Mouse (Mus musculus): ENCODE results near the gene Uckl1. TPM values are rescaled to one million over a fixed set of nuclear protein-coding genes. Genes with fewer than 3 reads are reported as not detected.
A peak's percentile ranks its signal among the peaks of the same experiment; 100 is the strongest.

Gene Uckl1
- total RNA-seq, 2 experiments from 2014 or later = 34.7 to 53.6 TPM

- peak in 1 of 2 experiments; percentile 16 for DNase-seq (ENCODE audit: extremely low spot score in 1 of 2, low spot score in 2 of 2)
- intact Hi-C loops (cut with DNase I) = loop anchor here (5.0 kb wide), 1 partner anchor 56 kb away; the partner anchor contains the start of gene Dnajc5
These were observed 6.6 kb downstream of the Uckl1 start for GRCm38 (mm10) chr2:181577981-181578581.

GRCm38 (mm10) chr2:181577126-181577525, 7.6 kb downstream of the Uckl1 start:
- peak in 1 of 2 experiments; percentile 8 for DNase-seq (ENCODE audit: extremely low spot score in 1 of 2, low spot score in 2 of 2)
- intact Hi-C loops (cut with DNase I) = loop anchor here (5.0 kb wide), 1 partner anchor 55 kb away; the partner anchor contains the start of gene Dnajc5

- no peak for DNase-seq (ENCODE audit: extremely low spot score in 1 of 2, low spot score in 2 of 2)
- intact Hi-C loops (cut with DNase I) = loop anchor here (5.0 kb wide), 1 partner anchor 54 kb away; the partner anchor contains the start of gene Dnajc5
These were observed 8.1 kb downstream of the Uckl1 start for GRCm38 (mm10) chr2:181576613-181577012.

DNA sequence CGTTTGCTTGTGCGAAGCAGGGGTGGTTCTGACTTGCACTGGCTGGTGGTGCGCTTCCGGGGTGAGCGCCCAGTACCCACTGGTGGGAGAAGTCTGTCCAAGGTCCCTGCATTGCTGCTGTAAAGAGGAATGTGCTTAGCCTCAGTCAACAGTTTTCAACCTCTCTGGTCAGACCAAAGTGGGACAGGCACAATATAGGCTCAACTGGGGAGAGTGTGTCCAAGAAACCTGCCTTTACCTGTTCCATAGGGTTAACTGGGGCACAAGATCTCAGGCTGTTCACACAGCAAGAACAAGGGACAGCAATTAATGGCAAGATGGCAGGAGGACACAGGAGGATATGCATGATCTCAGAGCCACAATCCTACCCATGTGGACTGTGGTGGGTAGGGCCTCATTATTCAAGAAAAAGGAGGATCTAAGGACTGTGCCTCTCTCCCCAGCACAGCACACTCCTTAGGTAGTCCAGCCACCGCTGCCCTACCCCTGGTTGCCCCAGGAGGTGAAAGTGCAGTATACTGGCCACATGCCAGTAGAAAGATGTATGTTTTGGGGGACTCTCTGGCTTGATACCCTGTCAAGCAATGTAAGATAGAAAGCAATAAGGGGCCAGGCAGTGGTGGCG, 9.7 kb downstream of the Uckl1 start:
- no peak for DNase-seq (ENCODE audit: extremely low spot score in 1 of 2, low spot score in 2 of 2)
- intact Hi-C loops (cut with DNase I) = loop anchor here (5.0 kb wide), 1 partner anchor 53 kb away; the partner anchor contains the start of gene Dnajc5

DNA sequence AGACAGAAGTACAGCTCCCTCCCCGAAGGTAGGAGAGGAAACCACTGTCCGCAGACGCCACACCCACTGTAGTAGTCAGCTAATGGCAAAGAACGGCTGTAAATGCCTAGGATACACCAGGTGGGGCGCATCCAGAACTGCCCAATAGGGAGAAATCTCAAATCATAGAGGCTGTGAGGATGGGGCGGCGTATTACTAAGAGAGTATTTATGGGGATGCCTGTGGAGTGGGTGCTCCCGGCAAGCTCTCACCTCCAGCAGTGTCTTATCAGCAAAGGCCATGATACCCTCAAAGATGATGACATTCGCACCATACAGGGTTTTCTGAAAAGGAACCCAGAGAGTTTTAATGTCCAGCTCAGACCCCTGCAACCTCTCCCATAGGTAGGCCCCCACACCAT, 10.7 kb downstream of the Uckl1 start:
- intact Hi-C loops (cut with DNase I) = no loop called here
- peak in 1 of 2 experiments; percentile 10 for DNase-seq (ENCODE audit: extremely low spot score in 1 of 2, low spot score in 2 of 2)

GRCm38 (mm10) chr2:181572921-181573920, 11.5 kb downstream of the Uckl1 start:
- DNase-seq (ENCODE audit: extremely low spot score in 1 of 2, low spot score in 2 of 2) = peak in 1 of 2 experiments; percentile 12
- intact Hi-C loops (cut with DNase I) = no loop called here

GRCm38 (mm10) chr2:181571941-181572670, 12.6 kb downstream of the Uckl1 start:
- intact Hi-C loops (cut with DNase I) = no loop called here
- peak in 1 of 2 experiments; percentile 18 for DNase-seq (ENCODE audit: extremely low spot score in 1 of 2, low spot score in 2 of 2)

DNA sequence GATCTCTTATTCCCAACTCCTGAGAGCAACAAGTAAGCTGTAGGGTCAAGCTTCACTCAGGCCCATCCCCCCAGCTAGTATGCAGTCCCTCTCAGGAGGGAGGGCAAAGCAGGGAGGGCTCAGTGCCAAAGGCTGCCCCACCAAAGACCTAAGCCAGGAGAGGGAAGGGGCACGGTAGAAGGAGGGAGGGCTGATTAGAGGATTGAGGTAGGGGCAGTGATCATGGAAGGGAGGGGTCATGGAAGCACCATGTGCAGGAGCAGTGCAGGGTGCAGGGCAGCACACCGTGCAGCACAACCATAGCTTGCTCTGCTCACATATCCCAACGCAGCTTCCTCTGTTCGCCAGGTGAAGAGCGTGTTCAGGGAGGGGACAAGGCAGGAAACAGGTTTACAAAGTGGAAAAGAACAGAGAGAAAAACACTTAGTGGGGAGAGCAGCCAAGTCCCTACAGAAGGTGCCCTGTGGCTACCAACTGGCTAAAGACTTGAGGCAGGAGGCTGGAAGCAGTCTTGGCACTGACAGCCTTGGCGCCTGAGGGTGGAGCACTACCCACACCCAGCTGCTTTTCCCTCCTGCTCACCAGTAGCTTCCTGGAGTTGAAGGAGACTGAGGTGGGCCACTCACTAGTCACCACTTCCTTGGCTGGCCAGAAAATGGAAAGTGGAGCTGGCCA, 13.6 kb downstream of the Uckl1 start:
- intact Hi-C loops (cut with DNase I) = no loop called here
- DNase-seq (ENCODE audit: extremely low spot score in 1 of 2, low spot score in 2 of 2) = peak in 1 of 2 experiments; percentile 25

- intact Hi-C loops (cut with DNase I) = no loop called here
These were observed 14.3 kb downstream of the Uckl1 start for GRCm38 (mm10) chr2:181570375-181570774.

GRCm38 (mm10) chr2:181569856-181570255, 14.8 kb downstream of the Uckl1 start:
- no peak for DNase-seq (ENCODE audit: extremely low spot score in 1 of 2, low spot score in 2 of 2)
- intact Hi-C loops (cut with DNase I) = no loop called here

More at GRCm38 (mm10) chr2:181570375-181570774, 14.3 kb downstream of the Uckl1 start:
- no peak for DNase-seq (ENCODE audit: extremely low spot score in 1 of 2, low spot score in 2 of 2)

- DNase-seq (ENCODE audit: extremely low spot score in 1 of 2, low spot score in 2 of 2) = peak in 1 of 2 experiments; percentile 40
These were observed 16.3 kb downstream of the Uckl1 start for GRCm38 (mm10) chr2:181568272-181569008.

DNA sequence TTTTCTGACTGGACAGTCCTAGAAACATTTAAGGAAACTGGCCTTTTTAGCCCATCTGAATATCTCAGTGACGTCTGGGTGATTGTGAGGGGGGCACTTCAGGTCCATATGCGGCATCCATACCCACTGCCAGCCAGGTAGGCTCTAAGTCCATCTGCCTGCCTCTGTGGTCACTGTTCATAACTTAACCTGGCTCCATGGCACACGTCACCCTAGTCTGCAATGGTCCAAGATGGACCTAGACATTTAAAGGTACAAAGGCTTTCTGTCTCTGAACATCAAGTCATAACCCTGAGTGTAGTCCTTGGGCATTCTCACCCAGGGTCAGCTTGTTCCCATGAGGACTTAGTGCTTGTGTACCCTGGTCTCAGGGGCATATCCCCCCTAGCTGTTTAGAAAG, 17.4 kb downstream of the Uckl1 start:
- intact Hi-C loops (cut with DNase I) = no loop called here
- DNase-seq (ENCODE audit: extremely low spot score in 1 of 2, low spot score in 2 of 2) = no peak

More at GRCm38 (mm10) chr2:181568272-181569008, 16.3 kb downstream of the Uckl1 start:
- intact Hi-C loops (cut with DNase I) = no loop called here

DNA sequence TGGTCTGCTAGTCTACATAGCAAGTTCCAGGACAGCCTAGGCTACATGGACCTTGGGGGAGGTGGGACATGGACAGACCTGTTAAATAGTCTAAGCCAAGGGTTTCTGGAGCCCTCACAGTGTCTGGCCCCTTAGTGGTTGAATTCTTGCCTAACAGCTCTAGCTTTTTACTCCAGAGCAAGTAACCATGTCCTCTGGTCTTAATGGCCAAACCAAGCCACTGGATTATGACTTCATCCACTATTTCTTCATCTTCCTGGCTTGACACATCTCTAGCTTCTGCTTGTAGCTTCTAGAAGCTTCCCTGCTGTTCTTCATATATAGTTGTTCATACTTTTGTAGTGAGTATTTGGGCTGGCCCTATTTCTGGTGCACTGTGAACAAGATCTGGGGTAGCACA, 30.9 kb downstream of the Uckl1 start:
- intact Hi-C loops (cut with DNase I) = no loop called here
- DNase-seq (ENCODE audit: extremely low spot score in 1 of 2, low spot score in 2 of 2) = no peak

DNA sequence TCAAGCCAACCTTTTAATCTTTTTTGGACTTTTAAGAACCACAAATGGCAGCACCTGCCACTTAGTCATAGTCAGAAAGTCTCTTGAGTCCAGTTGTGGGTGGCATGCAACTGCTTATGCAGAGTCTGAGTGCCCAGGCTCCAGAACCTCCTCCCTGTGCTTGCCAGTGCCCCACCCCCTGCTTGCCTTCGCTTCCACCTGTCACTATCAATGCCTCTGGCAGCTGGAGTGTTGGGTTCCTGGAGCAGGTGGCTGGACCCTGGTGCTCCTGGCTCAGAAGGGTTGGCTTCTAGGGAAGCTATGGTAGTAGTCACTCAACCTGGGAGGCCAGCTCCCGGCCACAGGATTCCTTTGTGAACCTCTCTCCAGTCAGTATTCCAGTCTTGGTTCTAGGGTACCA, 34.5 kb downstream of the Uckl1 start:
- no peak for DNase-seq (ENCODE audit: extremely low spot score in 1 of 2, low spot score in 2 of 2)
- intact Hi-C loops (cut with DNase I) = no loop called here

- no peak for DNase-seq (ENCODE audit: extremely low spot score in 1 of 2, low spot score in 2 of 2)
- intact Hi-C loops (cut with DNase I) = no loop called here
These were observed 36.0 kb downstream of the Uckl1 start for GRCm38 (mm10) chr2:181548682-181549081.

- intact Hi-C loops (cut with DNase I) = no loop called here
- DNase-seq (ENCODE audit: extremely low spot score in 1 of 2, low spot score in 2 of 2) = no peak
These were observed 36.5 kb downstream of the Uckl1 start for GRCm38 (mm10) chr2:181548227-181548626.

GRCm38 (mm10) chr2:181546142-181546541, 38.5 kb downstream of the Uckl1 start:
- intact Hi-C loops (cut with DNase I) = no loop called here
- DNase-seq (ENCODE audit: extremely low spot score in 1 of 2, low spot score in 2 of 2) = no peak

Data from left cerebral cortex, postnatal 10 days (tissue).